Mouse (Mus musculus) limb, embryonic 12.5 days (tissue): ENCODE measurements around the gene Caly. TPM values are rescaled to one million over a fixed set of nuclear protein-coding genes. Genes with fewer than 3 reads are reported as not detected.
A peak's percentile ranks its signal among the peaks of the same experiment; 100 is the strongest.

Experiments
- ATAC-seq: fragments of 200-750 bp; cut with Nextera tagmentation; 2 replicates; pipeline ENCODE4 v1.8.0; 2017; ENCODE audit warnings: low read depth, moderate TSS enrichment; ENCODE audit not compliant: insufficient number of reproducible peaks, insufficient read depth, low FRiP score, low TSS enrichment
- H3K27ac ChIP-seq: fragments of 300-500 bp; sonication (generic); 2 replicates; pipeline ENCODE4 v1.5.1; 2016; ENCODE audit warnings: mild to moderate bottlenecking, moderate library complexity
- H3K27me3 ChIP-seq: fragments of 300-500 bp; sonication (generic); 2 replicates; pipeline ENCODE4 v1.6.1; 2016; ENCODE audit warnings: mild to moderate bottlenecking, moderate library complexity
- H3K36me3 ChIP-seq: fragments of 300-500 bp; sonication (generic); 2 replicates; pipeline ENCODE4 v1.6.1; 2016; ENCODE audit warnings: mild to moderate bottlenecking, moderate library complexity
- H3K4me1 ChIP-seq: fragments of 300-500 bp; sonication (generic); replicated peaks from 2 replicates; pipeline ENCODE4 v1.6.1; 2016
- H3K4me2 ChIP-seq: fragments of 300-500 bp; sonication (generic); 2 replicates; pipeline ENCODE4 v1.6.1; 2016; ENCODE audit warnings: mild to moderate bottlenecking, moderate library complexity
- H3K4me3 ChIP-seq: fragments of 300-500 bp; sonication (generic); replicated peaks from 2 replicates; pipeline ENCODE4 v1.5.1; 2016; ENCODE audit warnings: mild to moderate bottlenecking
- H3K9ac ChIP-seq: fragments of 300-500 bp; sonication (generic); replicated peaks from 2 replicates; pipeline ENCODE4 v1.6.1; 2016; ENCODE audit warnings: mild to moderate bottlenecking, moderate library complexity
- H3K9me3 ChIP-seq: fragments of 300-500 bp; sonication (generic); 2 replicates; pipeline ENCODE4 v1.6.1; 2016; ENCODE audit warnings: mild to moderate bottlenecking, moderate library complexity
- WGBS: fragments of 180-500 bp; shearing (Covaris S2); methylation state at CpG from one replicate; pipeline ENCODE4 v1.1.7; 2016; 5-methylcytosine and 5-hydroxymethylcytosine counted together
- polyA plus RNA-seq: library from polyadenylated mRNA; unstranded; fragments of >200 nt; fragmentation: Nextera tagmentation; extraction: Ambion mirVana; gene quantifications from 2 replicates; pipeline ENCODE4 v1.2.1, GENCODE M21; 2016

Gene Caly
- polyA plus RNA-seq, result 1.8 and 2.5 TPM in 2 replicates

DNA sequence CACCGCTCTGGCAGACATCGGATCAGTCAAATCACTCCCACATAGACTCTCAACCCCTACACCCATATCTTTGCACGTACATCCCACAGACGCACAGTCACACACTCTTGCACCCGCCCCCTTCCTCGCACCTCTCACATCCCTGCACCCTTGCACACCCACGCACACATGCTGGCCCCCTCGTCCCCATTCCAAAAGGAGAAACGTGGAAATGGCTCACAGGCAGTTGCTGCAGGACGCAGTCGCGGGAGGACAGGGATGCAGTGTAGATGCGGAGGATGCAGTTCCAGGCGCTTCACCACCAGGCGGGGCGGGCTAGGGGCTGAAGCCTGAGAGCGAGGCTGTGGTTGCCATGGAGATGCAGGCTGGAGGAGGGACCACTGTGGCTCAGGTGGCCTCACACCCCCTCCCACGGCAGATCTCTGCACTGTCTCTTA lies at the start of gene Caly:
Gene Caly (minus strand): TSS at position 307 of the 437 bp plus-strand sequence.
- Histone ChIP-seq H3K9me3 (no peaks in the 10 kb centered on the region), H3K36me3 (no peaks in the 10 kb centered on the region), H3K4me2 (peak within 1 kb of the TSS; percentile 54; the same call in 1 of the 2 replicates), H3K4me3 (peak within 1 kb of the TSS; percentile 32), H3K27ac (no peak within 1 kb of the TSS), H3K4me1 (peaks cover 13% of the 10 kb centered on the region), H3K27me3 (peaks cover 54% of the 10 kb centered on the region), H3K9ac (no peak within 1 kb of the TSS)
- ATAC-seq, result peak; percentile 17; the same call in 1 of the 2 replicates
- whole genome bisulfite sequencing, result 5% methylated on average over 18 of the region's 18 CpGs

DNA sequence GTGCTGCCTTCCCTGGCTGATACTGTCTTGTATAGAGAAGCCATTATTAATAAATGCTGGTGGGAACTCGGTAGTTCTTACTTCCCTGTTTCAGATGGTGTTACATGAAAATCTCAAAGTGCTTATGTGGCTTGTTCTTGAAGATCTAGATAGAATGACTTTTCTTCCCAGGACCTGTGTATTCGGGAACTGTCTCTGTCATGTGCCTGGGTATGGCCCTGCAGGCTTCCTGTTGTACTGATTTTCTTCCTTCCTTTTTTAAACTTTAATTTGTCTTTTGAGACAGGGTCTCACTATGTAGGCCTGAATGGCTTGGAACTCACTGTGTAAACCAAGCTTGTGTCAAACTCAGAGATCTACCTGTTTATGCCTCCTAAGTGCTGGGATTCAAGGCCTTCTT lies 45.6 kb upstream of the Caly start:
- peaks cover 30% of the 10 kb centered on the region for H3K36me3 ChIP-seq
- H3K4me3 ChIP-seq, result no peak overlapping the region
- no peak overlapping the region for H3K27ac ChIP-seq
- no peak overlapping the region for H3K9ac ChIP-seq
- 88% methylated on average over 2 of the region's 2 CpGs for WGBS
- ATAC-seq, result no peak
- peaks cover 9% of the 10 kb centered on the region; the same call in 1 of the 2 replicates for H3K4me1 ChIP-seq
- H3K27me3 ChIP-seq, result no peaks in the 10 kb centered on the region
- no peaks in the 10 kb centered on the region for H3K9me3 ChIP-seq
- no peak overlapping the region for H3K4me2 ChIP-seq

DNA sequence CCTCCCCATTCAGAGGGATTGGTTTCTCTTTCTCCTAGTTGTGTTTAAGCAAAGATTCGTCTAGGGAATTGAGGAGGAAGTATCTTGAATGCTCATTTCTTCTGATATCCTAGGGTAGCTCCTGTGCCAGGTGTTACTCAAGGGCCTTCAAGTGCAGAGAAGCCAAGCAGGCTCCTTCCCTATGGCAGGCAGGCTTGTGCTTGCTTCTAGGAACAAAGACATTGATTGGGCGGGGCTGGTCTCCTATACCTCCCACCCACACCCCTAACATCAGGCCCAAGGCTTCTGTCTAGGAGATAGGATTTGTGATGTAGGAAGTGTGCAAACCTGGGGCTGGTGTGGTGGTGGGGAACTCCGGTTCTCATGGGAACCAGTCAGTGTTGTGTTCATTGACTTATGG lies 44.6 kb upstream of the Caly start:
- Histone ChIP-seq H3K4me2 (peak overlapping the region; percentile 17; the same call in 1 of the 2 replicates), H3K4me1 (peaks cover 9% of the 10 kb centered on the region; the same call in 1 of the 2 replicates), H3K9me3 (no peaks in the 10 kb centered on the region), H3K9ac (no peak overlapping the region), H3K27me3 (no peaks in the 10 kb centered on the region), H3K4me3 (no peak overlapping the region), H3K27ac (no peak overlapping the region), H3K36me3 (peaks cover 26% of the 10 kb centered on the region)
- ATAC-seq, result no peak
- WGBS, result 90% methylated on average over 3 of the region's 3 CpGs

DNA sequence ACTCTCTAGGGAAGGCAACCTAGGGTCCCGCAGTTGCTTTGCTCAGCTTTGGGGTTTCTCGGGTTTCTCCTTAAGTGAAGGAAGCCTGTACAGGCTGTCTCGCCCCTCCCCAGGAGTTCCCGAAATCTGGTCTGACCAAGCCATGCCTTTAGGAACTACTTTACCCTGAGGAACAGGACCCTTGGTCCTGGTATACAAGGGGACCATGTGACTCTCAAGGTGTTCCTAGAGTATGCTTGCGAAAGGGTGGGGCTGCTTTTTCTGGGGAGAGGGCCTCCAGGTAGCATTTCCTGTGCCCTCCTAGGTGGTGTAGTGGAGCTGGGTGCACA lies 43.6 kb upstream of the Caly start:
- no peaks in the 10 kb centered on the region for H3K27me3 ChIP-seq
- peak overlapping the region; percentile 81 for H3K9ac ChIP-seq
- H3K4me2 ChIP-seq, result peak overlapping the region; percentile 81
- H3K36me3 ChIP-seq, result peaks cover 20% of the 10 kb centered on the region
- WGBS, result 4% methylated on average over 5 of the region's 5 CpGs
- H3K27ac ChIP-seq, result peak overlapping the region; percentile 75; the same call in 1 of the 2 replicates
- no peaks in the 10 kb centered on the region for H3K9me3 ChIP-seq
- peak overlapping the region; percentile 79 for H3K4me3 ChIP-seq
- no peak; the same call in 1 of the 2 replicates for ATAC-seq
- H3K4me1 ChIP-seq, result peaks cover 9% of the 10 kb centered on the region; the same call in 1 of the 2 replicates

DNA sequence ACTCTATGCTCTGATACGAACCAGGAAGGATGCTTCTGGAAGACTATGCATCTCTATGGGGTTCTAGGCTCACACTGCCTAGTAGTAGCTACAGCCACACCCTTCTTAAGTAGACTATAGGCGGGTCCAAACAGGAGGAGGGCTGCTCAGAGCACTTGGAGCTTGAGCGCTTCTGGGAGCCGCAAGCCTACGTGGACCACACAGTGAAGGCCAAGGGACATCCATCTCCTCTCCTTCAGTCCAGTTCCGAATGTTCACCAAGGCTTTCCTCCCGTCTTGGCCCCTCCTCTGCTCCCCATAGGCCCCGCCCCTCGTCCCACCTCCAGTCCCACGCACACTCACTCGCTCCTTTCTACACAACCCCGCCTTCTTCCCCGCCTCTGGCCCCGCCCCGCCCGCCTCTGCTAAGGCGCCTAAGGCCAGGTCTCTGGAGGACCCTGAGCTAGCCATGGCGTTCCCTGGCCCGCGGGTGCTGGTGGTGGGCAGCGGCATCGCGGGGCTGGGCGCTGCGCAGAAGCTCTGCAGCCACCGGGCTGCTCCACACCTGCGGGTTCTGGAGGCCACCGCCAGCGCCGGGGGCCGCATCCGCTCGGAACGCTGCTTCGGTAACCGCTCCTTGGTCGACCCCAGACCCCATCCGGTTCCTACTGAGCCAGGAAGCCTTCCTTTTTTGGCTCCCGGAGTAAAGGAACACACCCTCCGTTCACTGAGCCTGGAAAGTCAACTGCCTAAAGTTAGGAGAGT lies 43.1 kb upstream of the Caly start:
- Histone ChIP-seq H3K27me3 (no peaks in the 10 kb centered on the region), H3K9ac (peak overlapping the region; percentile 81), H3K4me1 (peaks cover 9% of the 10 kb centered on the region; the same call in 1 of the 2 replicates), H3K36me3 (peaks cover 14% of the 10 kb centered on the region), H3K9me3 (no peaks in the 10 kb centered on the region), H3K4me3 (peak overlapping the region; percentile 79), H3K4me2 (peak overlapping the region; percentile 81), H3K27ac (peak overlapping the region; percentile 75)
- WGBS, result 1% methylated on average over 40 of the region's 40 CpGs
- peak; percentile 95 for ATAC-seq

DNA sequence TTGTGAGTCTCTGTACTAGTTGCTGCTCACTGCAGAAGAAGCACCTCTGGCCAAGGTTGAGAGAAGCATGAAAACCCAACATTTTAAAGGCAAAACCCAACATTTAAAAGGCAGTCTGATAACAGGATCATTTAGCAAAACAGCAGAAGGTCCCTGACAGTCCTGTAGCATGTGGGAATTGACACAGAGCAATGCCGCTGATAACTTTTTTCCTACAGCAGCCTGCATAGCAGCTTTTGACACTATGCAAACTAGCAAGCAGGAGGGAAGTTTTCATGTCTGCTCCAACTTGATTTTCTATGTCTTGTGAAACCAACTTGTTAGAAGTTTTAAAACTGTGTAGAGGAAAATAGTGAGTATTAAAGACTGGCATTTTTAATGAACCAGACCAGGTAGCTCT lies 42.0 kb upstream of the Caly start:
- no peaks in the 10 kb centered on the region for H3K9me3 ChIP-seq
- no peak overlapping the region for H3K27ac ChIP-seq
- no peak overlapping the region for H3K4me2 ChIP-seq
- ATAC-seq, result no peak
- no peak overlapping the region for H3K9ac ChIP-seq
- H3K27me3 ChIP-seq, result no peaks in the 10 kb centered on the region
- H3K4me1 ChIP-seq, result peaks cover 9% of the 10 kb centered on the region; the same call in 1 of the 2 replicates
- H3K36me3 ChIP-seq, result peaks cover 4% of the 10 kb centered on the region; the same call in 1 of the 2 replicates
- H3K4me3 ChIP-seq, result no peak overlapping the region
- 98% methylated on average over 1 of the region's 1 CpGs for WGBS

DNA sequence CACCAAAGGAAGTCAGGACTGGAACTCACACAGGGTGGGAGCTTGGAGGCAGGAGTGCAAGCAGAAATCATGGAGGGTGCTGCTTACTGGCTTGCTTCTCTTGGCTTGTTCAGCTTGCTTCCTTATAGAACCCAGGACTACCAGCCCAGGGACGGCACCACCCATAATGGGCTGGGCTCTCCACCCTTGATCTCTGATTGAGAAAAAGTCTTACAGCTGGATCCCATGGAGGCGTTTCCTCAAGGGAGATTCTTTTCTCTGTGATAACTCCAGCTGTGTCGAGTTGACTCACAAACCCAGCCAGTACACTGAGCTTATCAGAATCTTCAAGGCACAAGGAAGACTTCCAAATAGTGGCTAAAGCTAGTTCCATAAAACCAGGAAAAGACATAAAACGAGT lies 40.4 kb upstream of the Caly start:
- Histone ChIP-seq H3K4me3 (no peak overlapping the region), H3K9ac (no peak overlapping the region), H3K4me1 (peaks cover 9% of the 10 kb centered on the region; the same call in 1 of the 2 replicates), H3K4me2 (no peak overlapping the region), H3K27ac (no peak overlapping the region), H3K9me3 (no peaks in the 10 kb centered on the region), H3K36me3 (no peaks in the 10 kb centered on the region), H3K27me3 (no peaks in the 10 kb centered on the region)
- ATAC-seq, result no peak
- 39% methylated on average over 4 of the region's 4 CpGs for WGBS

DNA sequence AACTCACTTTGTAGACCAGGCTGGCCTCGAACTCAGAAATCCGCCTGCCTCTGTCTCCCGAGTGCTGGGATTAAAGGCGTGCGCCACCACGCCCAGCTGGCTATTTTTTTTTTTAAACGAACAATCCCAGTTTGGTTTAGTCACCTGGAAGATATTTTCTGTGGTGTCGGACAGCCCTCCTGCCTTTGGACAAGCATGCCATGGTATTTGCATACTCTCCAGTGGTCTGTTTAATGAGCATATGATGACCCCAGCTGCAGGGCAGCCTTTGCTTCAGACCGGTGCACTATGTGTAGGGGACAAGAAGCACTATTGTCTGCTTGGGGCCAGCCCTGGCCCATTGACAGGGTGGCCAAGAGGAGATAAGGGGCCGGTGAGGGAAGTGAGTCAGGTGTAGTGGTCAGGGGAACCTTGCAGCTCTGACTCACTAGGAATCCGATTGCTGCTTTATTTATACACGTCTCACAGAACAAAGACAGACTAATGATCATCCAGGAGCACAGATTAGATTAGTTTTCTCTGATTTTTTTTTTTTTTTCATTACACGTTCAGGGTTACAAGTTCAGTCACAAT lies 39.1 kb upstream of the Caly start:
- Histone ChIP-seq H3K27me3 (no peaks in the 10 kb centered on the region), H3K4me1 (0 out of 2 replicates have a peak, but pooled peaks cover 3% of the 10 kb centered on the region), H3K36me3 (no peaks in the 10 kb centered on the region), H3K27ac (no peak overlapping the region), H3K4me3 (no peak overlapping the region), H3K9me3 (no peaks in the 10 kb centered on the region), H3K9ac (no peak overlapping the region), H3K4me2 (no peak overlapping the region)
- WGBS, result 78% methylated on average over 13 of the region's 13 CpGs
- ATAC-seq, result no peak

DNA sequence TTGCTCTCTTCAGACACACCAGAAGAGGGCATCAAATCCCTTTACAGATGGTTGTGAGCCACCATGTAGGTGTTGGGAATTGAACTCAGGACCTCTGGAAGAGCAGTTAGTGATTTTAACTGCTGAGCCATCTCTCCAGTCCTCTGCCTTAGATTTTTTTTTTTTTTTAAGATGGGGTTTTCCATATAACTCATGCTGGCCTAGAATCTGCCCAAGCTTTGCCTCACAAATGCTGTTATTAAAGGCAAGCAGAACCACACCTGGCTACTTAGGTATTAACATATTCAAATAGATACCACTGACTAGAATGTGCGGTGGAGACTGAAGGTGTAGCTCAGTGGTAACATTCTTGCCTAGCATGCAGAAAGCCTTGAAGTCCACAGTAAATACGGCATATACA lies 38.1 kb upstream of the Caly start:
- H3K4me1 ChIP-seq, result 0 out of 2 replicates have a peak, but pooled peaks cover under 1% of the 10 kb centered on the region
- H3K36me3 ChIP-seq, result no peaks in the 10 kb centered on the region
- no peak for ATAC-seq
- H3K4me2 ChIP-seq, result no peak overlapping the region
- no peak overlapping the region for H3K9ac ChIP-seq
- H3K4me3 ChIP-seq, result no peak overlapping the region
- no peaks in the 10 kb centered on the region for H3K9me3 ChIP-seq
- no peak overlapping the region for H3K27ac ChIP-seq
- H3K27me3 ChIP-seq, result no peaks in the 10 kb centered on the region
- 84% methylated on average over 2 of the region's 2 CpGs for WGBS

DNA sequence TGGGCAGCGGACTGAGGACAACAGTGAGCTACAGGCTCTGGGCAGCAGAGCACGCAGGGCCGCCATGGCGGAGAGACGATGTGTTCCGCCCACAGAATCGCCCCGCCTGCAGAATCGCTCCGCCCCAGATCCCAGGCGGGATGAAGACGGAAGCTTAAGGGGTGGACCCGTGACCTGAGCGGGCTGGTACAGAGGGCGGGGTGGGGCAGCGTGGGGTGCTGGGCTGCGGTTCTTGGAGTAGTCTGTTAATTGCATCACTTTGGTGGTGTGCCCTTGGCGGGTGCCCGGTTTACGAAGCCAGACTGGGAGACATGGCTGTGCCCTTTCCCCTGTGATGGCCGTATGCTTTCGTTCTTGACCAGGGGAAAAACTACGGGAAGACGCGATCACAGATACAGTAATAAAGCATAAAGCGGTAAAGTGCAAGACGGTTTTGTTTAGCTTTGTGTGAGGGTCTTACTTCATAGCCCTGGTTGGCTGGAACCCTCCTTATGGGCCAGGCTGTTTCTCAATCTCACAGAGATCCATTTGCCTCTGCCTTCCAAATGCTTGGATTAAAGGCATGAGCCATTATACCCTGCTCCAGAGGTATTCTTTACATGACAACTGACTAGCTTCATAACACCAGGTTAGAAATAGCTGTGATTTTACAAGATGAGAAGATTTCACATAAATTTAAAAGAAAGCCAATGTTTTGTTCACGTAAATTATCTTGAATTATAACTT lies 34.1 kb upstream of the Caly start, which contains the start of gene Echs1:
Gene Echs1 (minus strand): TSS at position 148 of the 726 bp plus-strand sequence.
- H3K27me3 ChIP-seq, result no peaks in the 10 kb centered on the region
- peak within 1 kb of the TSS; percentile 89 for H3K4me2 ChIP-seq
- ATAC-seq, result peak; percentile 93
- H3K9me3 ChIP-seq, result no peaks in the 10 kb centered on the region
- H3K27ac ChIP-seq, result peak within 1 kb of the TSS; percentile 92
- H3K9ac ChIP-seq, result peak within 1 kb of the TSS; percentile 81
- H3K4me1 ChIP-seq, result 0 out of 2 replicates have a peak, but pooled peaks cover 8% of the 10 kb centered on the region
- peaks cover 15% of the 10 kb centered on the region for H3K36me3 ChIP-seq
- H3K4me3 ChIP-seq, result peak within 1 kb of the TSS; percentile 77
- 4% methylated on average over 28 of the region's 28 CpGs for WGBS
